Mouse (Mus musculus): ENCODE data around the gene Plppr2.

DNA sequence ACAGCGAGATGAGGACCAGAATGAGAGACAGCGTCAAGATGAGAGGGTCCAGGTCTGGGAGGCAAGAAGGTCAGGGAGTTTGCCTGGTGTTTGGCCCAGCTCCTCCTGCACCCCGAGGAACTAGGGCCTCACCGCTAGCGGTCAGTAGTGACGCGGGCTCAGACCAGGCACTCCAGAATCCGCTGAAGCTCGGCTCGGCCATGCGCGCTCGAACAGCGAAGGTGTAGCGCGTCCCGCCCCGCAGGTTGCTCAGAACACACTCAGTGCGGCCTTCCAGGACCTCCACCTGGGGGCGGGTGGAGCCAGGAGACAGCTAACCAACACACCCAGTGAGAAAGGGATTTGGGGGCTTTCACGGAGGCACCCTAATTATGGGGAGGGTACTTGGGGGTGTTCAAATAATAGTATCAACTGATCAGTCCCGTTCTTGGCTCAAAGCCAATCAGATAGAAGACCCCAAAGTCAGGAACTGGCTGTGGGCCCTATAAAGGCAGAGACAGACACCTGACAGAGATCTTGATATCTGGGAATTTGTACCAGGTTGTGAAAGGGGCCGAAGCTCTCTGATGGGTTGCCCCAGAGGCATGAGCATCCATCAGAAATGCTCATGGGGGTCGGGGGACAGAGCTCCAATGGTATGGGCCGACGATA, 23.9 kb downstream of the Plppr2 start:
- TF ChIP-seq CTCF (IDR thresholded peaks at IDR 0.05; ENCODE audit: low read depth, low read length) (no peak), POLR2AphosphoS5 (IDR thresholded peaks at IDR 0.05; ENCODE audit: insufficient replicate concordance, low read depth, low read length) (no peak), TAL1 (conservative IDR thresholded peaks at IDR 0.05; ENCODE audit: low read depth, low read length) (no peak)

All from G1E (cell line).